Mouse (Mus musculus): ENCODE measurements around the gene Abca7.

- TF ChIP-seq POLR2A (IDR thresholded peaks at IDR 0.05; ENCODE audit: low read depth, low read length) (no peak), CTCF (IDR thresholded peaks at IDR 0.05; ENCODE audit: borderline replicate concordance, insufficient read depth, low read length) (no peak)
Measured at GRCm38 (mm10) chr10:80036832-80037231, 40.5 kb downstream of the Abca7 start.

Measured in embryonic fibroblast, embryonic 13.5 days (primary cell).